Mouse (Mus musculus) E14TG2a.4 (cell line): ENCODE data around the gene Zfp366.

Experiments
- CTCF ChIP-seq: conservative IDR thresholded peaks from 2 replicates; pipeline ENCODE4 v1.5.1; 2014; ENCODE audit warnings: low read length
- NANOG ChIP-seq: IDR thresholded peaks from 2 replicates; pipeline ENCODE4 v1.6.1; 2014; ENCODE audit warnings: borderline replicate concordance, low read length, mixed read lengths
- POU5F1 ChIP-seq: IDR thresholded peaks from 2 replicates; pipeline ENCODE4 v1.6.1; 2014; ENCODE audit warnings: low read length, borderline replicate concordance

GRCm38 (mm10) chr13:99237841-99238216, 53.2 kb downstream of the Zfp366 start:
- no peak for TF ChIP-seq CTCF
- TF ChIP-seq NANOG: no peak
- TF ChIP-seq POU5F1: no peak
